Mouse (Mus musculus): ENCODE results near the gene Nap1l1.

GRCm38 (mm10) chr10:111503716-111504115 is 30.7 kb downstream of the Nap1l1 start:
- no peak for TF ChIP-seq POLR2A (IDR thresholded peaks at IDR 0.05; ENCODE audit: borderline replicate concordance, control insufficient read depth, low read depth, low read length)
- TF ChIP-seq CTCF (IDR thresholded peaks at IDR 0.05; ENCODE audit: control insufficient read depth, insufficient read depth, low read length), result no peak

Data from bone marrow, adult 2 months (tissue).